Mouse (Mus musculus) lung, postnatal 4 days (tissue): ENCODE results near the gene Rpl23a.

Experiments
- DNase-seq, 2 experiments: peaks; one replicate each; pipeline ENCODE4 v3.0.0; 2021

Gene Rpl23a

GRCm38 (mm10) chr11:78166161-78166560 is 17.2 kb downstream of the Rpl23a start:
- DNase-seq, result no peak

DNA sequence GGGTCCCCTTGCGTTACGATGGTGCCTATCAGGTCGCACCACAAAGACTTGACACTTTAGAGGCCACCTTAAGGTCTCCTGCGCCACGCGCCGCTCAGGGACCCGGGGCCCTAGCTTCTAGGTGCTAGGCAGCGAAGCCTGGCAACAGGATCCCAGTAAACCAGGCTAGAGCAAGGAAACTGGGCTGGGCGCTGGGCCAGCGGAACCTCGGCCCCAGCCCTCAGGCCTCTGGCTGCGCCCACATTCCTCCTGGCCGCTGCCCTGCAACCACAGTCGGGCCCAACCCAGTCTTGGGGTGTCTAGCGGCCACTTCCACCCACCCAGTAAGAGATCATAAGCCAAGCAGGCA is 17.6 kb downstream of the Rpl23a start:
- peak; percentile 80 to 89 for DNase-seq

GRCm38 (mm10) chr11:78164924-78165760 is 18.2 kb downstream of the Rpl23a start, which contains the start of gene Traf4:
TSS of gene Traf4 (minus strand) at chr11:78165589.
- DNase-seq, result peak; percentile 89 to 91

DNA sequence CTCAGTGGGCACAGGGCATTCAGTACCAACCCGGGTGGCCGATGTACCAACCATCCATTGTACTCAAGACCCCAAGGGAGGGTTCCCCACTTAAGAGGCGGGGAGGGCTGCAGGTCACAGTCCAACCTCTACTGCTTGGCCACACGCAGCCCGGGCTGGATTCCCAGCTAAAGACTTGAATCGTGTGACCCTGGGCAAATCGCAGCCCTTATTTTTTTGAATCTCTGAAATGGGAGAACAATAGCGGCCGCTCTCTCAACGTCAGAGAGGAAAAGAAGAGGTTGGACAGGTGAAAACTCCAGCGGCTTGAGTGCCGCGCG is 18.8 kb downstream of the Rpl23a start:
- DNase-seq, result no peak

GRCm38 (mm10) chr11:78163681-78164603 is 19.4 kb downstream of the Rpl23a start:
- DNase-seq, result peak; percentile 67 to 77

GRCm38 (mm10) chr11:78163045-78163444 is 20.3 kb downstream of the Rpl23a start:
- DNase-seq, result no peak

- DNase-seq, result peak in 1 of 2 experiments; percentile 62
Measured at GRCm38 (mm10) chr11:78162504-78162903, 20.9 kb downstream of the Rpl23a start.

DNA sequence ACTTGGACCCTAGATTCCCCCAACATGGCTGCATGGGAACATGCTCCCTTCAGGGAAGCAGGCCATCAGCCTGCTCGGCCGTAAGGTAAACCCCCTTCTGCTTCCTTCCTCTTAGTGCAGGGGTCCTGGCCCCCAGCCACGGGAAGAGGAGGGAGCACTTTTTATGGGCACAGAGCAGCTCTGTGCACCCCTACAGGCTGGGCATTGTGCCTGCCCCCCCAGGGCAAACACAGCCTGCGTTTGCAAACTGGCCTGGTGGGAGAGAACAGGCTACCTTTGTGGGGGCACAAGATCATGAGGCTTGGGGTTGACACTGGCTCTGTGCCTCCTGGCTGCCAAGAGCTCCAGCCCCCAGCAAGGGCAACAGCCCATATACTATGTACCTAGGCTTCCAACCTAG is 21.4 kb downstream of the Rpl23a start:
- peak in 1 of 2 experiments; percentile 37 for DNase-seq

- no peak for DNase-seq
Measured at GRCm38 (mm10) chr11:78161169-78161568, 22.2 kb downstream of the Rpl23a start.

DNA sequence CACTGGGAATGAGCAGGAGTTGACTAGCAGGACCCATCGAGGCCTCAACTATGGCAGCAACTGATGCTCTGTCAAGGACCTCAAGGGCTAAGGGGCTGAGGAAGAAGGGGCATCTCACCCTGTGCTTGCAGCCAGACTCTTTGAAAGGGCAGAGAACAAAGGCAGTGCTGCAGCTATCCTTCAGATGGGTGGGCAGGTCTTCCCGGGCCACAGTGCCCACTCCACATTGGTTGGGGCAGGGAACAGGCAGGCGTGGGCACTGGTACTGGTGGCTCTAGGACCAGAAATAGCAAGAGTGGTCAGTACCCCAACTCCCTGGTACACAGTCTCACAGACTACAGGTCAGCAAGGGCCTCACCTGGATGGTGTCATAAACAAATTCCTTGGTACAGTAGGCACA is 22.7 kb downstream of the Rpl23a start:
- DNase-seq, result no peak

DNA sequence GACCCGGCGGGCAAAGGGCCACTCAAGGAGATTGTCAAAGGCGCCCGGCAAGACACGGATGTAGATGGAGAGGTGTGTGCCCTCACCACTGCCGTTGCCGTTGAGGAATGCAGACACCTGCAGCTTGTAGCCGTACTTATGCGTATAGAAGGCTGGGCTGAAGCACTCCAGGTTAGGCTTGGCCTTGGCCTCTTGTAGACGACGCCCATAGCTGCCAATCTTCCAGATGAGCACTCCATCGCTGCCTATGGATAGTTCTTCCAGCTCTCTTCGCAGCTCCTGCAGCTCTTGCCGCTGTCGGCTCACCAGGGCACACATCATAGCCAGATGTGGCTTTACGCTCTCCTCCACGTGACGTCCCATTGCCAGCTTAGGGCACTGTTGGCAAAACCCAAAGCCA is 23.2 kb downstream of the Rpl23a start:
- DNase-seq, result peak in 1 of 2 experiments; percentile 32

DNA sequence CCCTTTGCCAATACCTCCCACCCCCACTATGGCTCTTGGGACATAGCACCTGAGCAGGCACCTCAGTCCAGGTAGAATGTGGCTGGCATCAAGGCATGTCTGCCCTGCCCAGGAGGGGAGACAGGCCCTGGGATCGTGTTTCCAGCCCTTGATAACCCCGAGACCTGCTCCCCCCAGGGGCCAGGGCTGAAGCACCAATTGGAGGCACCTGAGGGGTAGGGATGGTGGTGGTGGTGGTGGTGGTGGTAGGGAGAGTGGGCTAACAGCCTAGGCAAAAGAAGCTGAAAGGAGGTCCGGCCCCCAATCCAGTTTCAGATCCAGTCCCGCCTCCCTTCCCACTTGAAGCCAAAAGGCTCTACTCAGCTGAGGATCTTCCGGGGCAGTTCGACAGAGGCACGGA is 23.8 kb downstream of the Rpl23a start:
- DNase-seq, result no peak

DNA sequence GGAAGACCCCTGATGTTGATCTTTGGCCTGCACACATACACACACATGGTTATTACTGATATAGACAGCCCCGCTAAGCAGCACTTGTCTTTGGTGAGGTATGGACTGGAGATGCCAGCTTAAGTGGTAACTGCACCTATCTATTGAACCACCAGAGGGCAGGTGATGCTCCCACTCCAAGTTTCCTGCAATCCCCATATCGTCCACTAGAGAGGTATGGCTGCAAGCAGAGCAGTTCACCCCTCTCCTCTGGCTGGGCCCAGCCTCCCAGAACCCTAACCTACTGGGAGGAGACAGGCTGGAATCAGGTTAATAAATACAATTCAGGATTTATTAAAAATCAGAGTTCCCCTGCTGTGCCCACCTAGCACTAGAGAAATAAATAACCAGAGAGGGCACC is 24.3 kb downstream of the Rpl23a start:
- DNase-seq, result peak; percentile 80 to 90

DNA sequence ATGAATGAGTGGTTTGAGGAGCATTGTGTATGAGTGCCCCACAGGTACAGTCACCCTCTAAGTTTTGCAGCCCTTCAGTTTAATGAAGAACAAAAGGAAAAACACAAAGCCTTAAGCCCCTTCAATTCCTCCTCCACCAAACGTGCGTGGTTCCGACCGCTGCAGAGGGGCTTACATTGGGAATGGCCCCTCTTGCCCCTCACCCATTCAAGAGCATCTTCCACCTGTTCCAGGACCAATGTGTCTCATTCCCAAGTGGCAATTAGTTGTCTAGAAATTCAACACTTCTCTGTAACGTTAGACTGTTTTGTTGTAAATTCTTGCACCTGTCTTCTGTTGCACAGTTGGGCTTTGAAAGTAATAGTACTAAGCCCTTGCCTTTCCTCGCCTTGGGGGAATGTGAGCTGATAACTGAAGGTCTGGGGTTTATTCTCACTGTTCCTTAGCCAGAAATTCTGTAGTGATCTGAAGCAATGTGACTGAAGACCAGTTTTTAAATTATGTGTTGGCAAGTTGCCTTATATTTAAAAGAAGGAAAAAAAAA is 27.2 kb downstream of the Rpl23a start:
- no peak for DNase-seq

DNA sequence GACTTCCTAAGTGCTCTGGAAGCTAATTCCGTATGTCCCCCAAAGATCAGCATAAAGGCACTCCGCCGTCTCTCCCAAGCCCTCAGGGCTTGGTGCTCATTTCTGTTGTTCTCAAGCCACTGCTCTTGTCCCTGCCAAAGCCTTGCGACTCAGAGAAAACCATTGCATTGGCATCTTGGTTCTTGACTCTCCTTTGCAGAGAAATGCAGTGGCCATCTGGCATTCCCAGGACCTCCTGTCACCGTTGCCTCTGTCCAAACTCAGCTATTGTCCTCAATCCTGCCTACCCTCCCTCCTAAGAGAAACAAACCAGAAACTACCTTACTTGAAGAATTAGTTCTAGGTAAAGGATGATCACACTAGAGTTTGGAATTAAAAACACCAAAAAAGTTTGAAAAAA is 27.7 kb downstream of the Rpl23a start:
- no peak for DNase-seq

DNA sequence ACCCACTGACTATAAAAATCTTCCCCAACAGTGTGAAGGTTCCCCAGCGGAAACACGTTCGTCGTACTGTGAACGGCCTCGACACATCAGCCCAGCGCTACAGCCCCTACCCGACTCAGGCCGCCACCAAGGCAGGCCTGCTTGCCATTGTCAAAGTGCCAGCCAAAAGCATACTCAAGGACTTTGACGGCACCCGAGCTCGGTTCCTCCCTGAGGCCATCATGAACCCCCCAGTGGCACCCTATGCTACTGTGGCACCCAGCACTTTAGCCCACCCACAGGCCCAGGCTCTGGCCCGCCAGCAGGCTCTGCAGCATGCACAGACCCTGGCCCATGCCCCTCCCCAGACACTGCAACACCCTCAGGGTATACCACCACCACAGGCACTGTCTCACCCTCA is 29.6 kb downstream of the Rpl23a start:
- peak in 1 of 2 experiments; percentile 31 for DNase-seq

- DNase-seq, result peak; percentile 80 to 86
Measured at GRCm38 (mm10) chr11:78152299-78153231, 30.8 kb downstream of the Rpl23a start.

DNA sequence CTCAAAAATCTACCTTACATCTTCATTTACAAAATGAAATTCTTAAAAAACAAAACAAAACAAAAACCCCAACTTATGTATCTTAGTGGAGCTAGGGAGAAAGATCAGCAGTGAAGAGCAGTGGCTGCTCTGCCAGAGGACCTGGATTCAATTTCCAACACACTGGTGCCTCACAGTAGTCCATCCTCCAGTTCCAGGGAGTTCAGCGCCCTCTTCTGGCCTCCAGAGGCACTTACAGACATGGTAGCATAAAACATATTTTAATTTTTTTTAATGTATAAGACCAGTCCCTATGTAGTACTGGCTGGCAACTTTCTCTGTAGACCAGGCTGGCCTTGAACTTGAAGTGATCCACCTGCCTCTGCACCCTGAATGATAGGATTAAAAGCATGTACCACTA is 32.2 kb downstream of the Rpl23a start:
- peak in 1 of 2 experiments; percentile 38 for DNase-seq

GRCm38 (mm10) chr11:78146707-78147543 is 36.5 kb downstream of the Rpl23a start:
- DNase-seq, result no peak

DNA sequence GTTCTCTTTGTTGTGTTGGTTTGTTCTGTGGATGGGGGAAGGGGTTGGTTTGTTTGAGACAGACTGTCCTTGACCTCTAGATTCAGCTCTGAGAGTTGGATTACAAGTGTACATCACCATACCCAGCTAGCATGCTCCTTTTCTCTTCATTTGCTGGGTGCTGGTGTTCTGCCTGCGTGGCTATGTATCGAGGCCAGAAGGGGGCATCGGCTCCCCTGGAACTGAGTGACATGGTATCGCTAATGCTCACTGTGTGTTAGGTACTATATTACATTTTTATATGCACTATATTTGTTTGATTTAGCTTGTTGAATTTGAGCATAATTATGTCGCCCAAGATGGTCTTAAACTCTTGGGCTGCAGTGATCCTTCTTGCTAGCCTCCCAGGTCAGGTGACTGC is 37.2 kb downstream of the Rpl23a start:
- DNase-seq, result no peak

DNA sequence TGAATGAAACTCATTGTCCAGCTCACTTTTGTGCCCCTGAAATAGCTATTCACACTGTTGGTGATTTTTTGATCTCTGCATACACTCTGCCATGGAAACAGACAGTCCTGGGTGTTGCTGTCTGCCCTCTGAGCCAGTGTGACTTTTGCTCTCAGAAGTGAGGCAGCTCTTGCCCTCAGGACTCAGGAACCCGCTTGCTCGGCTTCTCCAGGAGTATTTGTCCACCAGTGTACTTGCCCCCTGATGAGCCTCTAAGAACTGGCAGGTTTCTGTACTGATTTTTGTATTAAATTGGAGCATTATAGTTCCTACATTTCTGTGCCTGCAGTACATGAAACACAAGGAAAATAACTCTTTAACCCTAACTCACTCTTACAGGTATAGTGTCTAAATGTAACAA is 39.9 kb downstream of the Rpl23a start:
- no peak for DNase-seq

GRCm38 (mm10) chr11:78140665-78141064 is 42.7 kb downstream of the Rpl23a start:
- DNase-seq, result no peak
